ENCODE assay signal across 24 mouse cellular contexts in the genomic region with DNA sequence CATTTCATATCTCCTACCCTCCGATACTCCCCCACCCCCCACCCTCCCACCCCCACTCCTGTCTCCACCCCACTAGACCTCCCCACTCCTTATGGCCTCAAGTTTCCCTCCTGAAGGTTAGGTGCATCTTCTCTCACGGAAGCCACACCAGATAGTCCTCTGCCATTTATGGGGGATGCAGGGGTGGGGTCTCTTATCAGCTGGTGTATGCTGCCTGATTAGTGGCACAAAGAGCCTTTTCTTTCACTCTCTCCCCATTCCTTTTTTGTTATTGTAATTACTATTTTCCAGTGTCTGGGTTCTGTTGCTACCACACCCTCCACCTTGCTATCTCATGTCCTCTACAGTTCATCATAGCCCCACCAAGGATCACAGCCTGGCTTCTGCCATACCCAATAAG.
DNase-seq lines count a peak whose midpoint lies in the region; ATAC-seq lines count a peak whose summit lies in the region.
"Had no signal": no experiment of that assay in that cellular context is flagged by ENCODE, and none has a peak within 500 bp of the region (broad histone marks: within the 10 kb centered on the region; RNA-seq: fewer than 3 reads in every experiment).

No protein-coding gene starts in this region.

- H3K27ac ChIP-seq in heart, embryonic 11.5 days (ENCODE audit: low read depth, low read length), result 0 out of 2 replicates have a peak overlapping the region, but pooled peaks have one; percentile 25
- peak overlapping the region; percentile 88 for H3K27ac ChIP-seq in liver, embryonic 16.5 days (ENCODE audit: low read length)
- H3K27ac ChIP-seq: embryonic facial prominence, embryonic 13.5 days; forebrain, embryonic 10.5 days; hindbrain, embryonic 15.5 days; kidney, postnatal 0 days; layer of hippocampus, adult 2 months; limb, embryonic 10.5 days; midbrain, embryonic 15.5 days had no signal

- no peaks in the 10 kb centered on the region for H3K27me3 ChIP-seq in heart, embryonic 11.5 days (ENCODE audit: control insufficient read depth, insufficient read depth, low read length)
- H3K27me3 ChIP-seq in liver, embryonic 16.5 days (ENCODE audit: control insufficient read depth, insufficient read depth, low read depth, low read length), result no peaks in the 10 kb centered on the region
- H3K27me3 ChIP-seq: hindbrain, embryonic 15.5 days; megakaryocyte, embryonic 14.5 days; midbrain, embryonic 15.5 days had no signal

- 11% methylated on average over 2 of the region's 2 CpGs for WGBS in heart, embryonic 11.5 days (ENCODE audit: insufficient replicate concordance)
- WGBS in liver, embryonic 16.5 days (ENCODE audit: insufficient replicate concordance), result 20% methylated on average over 2 of the region's 2 CpGs

- H3K36me3 ChIP-seq in heart, embryonic 11.5 days (ENCODE audit: control insufficient read depth, insufficient read depth, low read length), result no peaks in the 10 kb centered on the region
- H3K36me3 ChIP-seq in liver, embryonic 16.5 days (ENCODE audit: control insufficient read depth, insufficient read depth), result no peaks in the 10 kb centered on the region
- H3K36me3 ChIP-seq: embryonic facial prominence, embryonic 13.5 days; forebrain, embryonic 10.5 days; hindbrain, embryonic 15.5 days; limb, embryonic 10.5 days; midbrain, embryonic 15.5 days had no signal

- no peak overlapping the region for H3K4me3 ChIP-seq in heart, embryonic 11.5 days (ENCODE audit: low read depth, low read length)
- no peak overlapping the region for H3K4me3 ChIP-seq in liver, embryonic 16.5 days (ENCODE audit: low read depth, low read length)
- H3K4me3 ChIP-seq: embryonic facial prominence, embryonic 13.5 days; forebrain, embryonic 10.5 days; hindbrain, embryonic 15.5 days; layer of hippocampus, adult 2 months; limb, embryonic 10.5 days; megakaryocyte, embryonic 14.5 days; midbrain, embryonic 15.5 days; myocyte had no signal

- H3K4me1 ChIP-seq in heart, embryonic 11.5 days (ENCODE audit: control insufficient read depth, insufficient read depth, low read length), result peaks cover 40% of the 10 kb centered on the region
- peaks cover 58% of the 10 kb centered on the region for H3K4me1 ChIP-seq in liver, embryonic 16.5 days (ENCODE audit: control insufficient read depth, low read depth, low read length)

- H3K9me3 ChIP-seq in heart, embryonic 11.5 days (replicated peaks; ENCODE audit: control insufficient read depth, low read length), result no peaks in the 10 kb centered on the region
- no peaks in the 10 kb centered on the region for H3K9me3 ChIP-seq in liver, embryonic 16.5 days (replicated peaks; ENCODE audit: control insufficient read depth, low read length)
- H3K9me3 ChIP-seq: embryonic facial prominence, embryonic 13.5 days; forebrain, embryonic 10.5 days; hindbrain, embryonic 15.5 days; limb, embryonic 10.5 days; megakaryocyte, embryonic 14.5 days; midbrain, embryonic 15.5 days had no signal

- ATAC-seq in heart, embryonic 11.5 days (replicated peaks; ENCODE audit: insufficient number of reproducible peaks, low FRiP score, low TSS enrichment), result no peak
- peak; percentile 49; the same call in 1 of the 2 replicates for ATAC-seq in erythroid progenitor cell, adult 5-6 weeks (replicated peaks; ENCODE audit: low FRiP score, poor library complexity, severe bottlenecking)
- peak; percentile 63 for ATAC-seq in liver, embryonic 16.5 days (ENCODE audit: low read depth)
- ATAC-seq: forebrain, postnatal 0 days; midbrain, embryonic 15.5 days had no signal

- no peak overlapping the region for H3K4me2 ChIP-seq in heart, embryonic 11.5 days
- peak overlapping the region; percentile 45 for H3K4me2 ChIP-seq in liver, embryonic 16.5 days (ENCODE audit: low read depth, low read length)
- H3K4me2 ChIP-seq: embryonic facial prominence, embryonic 13.5 days; hindbrain, embryonic 15.5 days; midbrain, embryonic 15.5 days had no signal

- H3K9ac ChIP-seq in heart, embryonic 11.5 days (ENCODE audit: low read depth, low read length), result no peak overlapping the region
- peak overlapping the region; percentile 38 for H3K9ac ChIP-seq in liver, embryonic 16.5 days (ENCODE audit: low read depth, low read length)
- H3K9ac ChIP-seq: embryonic facial prominence, embryonic 13.5 days; forebrain, postnatal 0 days; hindbrain, embryonic 15.5 days; midbrain, embryonic 15.5 days had no signal

- no peak for DNase-seq in heart, adult 9 months (ENCODE audit: low spot score in 2 of 2)
- peak; percentile 64 for DNase-seq in R1 (ENCODE audit: low read depth, low spot score)
- no peak for DNase-seq in B cell, adult 2 months
- no peak for DNase-seq in cerebellum, postnatal 4 days (ENCODE audit: low spot score in 2 of 2)
- no peak for DNase-seq in T-cell, adult 2 months (ENCODE audit: low spot score)
- DNase-seq: cerebellum, adult 8-10 months; forebrain, postnatal 0 days; heart, postnatal 4 days; kidney, adult 11 months; lung, adult 18-20 months; lung, postnatal 14 days; thymus, adult 2 months had no signal
